Mouse (Mus musculus): ENCODE measurements around the gene Kdm4a. TPM values are rescaled to one million over a fixed set of nuclear protein-coding genes. Genes with fewer than 3 reads are reported as not detected.

The Kdm4a gene
- total RNA-seq, 2 experiments from 2014 or later: 61.5 to 66.3 TPM

GRCm38 (mm10) chr4:118122078-118122477 is 57.8 kb downstream of the Kdm4a start:
- DNase-seq (ENCODE audit: low spot score in 2 of 2): no peak

DNA sequence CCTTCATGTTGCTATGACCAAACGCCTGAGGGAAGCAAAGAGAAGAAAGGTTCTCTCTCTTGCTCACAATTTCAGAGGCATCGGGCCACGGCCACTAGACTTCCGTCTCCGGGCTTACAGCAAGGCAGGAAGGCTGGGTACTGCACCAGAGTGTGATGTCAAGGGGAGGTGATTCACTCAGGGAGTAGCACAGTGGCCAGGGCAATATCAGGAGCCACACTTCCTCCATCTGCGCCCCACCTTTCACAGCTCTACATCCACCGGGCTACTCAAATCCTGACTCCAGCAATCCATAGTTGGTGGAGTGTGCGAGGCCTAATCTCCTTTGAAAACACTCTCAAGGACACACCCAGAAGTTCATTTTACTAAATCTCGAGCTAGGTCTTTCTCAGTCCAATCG is 62.3 kb downstream of the Kdm4a start:
- no peak for DNase-seq (ENCODE audit: low spot score in 2 of 2)

GRCm38 (mm10) chr4:118116098-118116497 is 63.7 kb downstream of the Kdm4a start:
- no peak for DNase-seq (ENCODE audit: low spot score in 2 of 2)

GRCm38 (mm10) chr4:118115132-118115531 is 64.7 kb downstream of the Kdm4a start:
- DNase-seq (ENCODE audit: low spot score in 2 of 2): no peak

DNA sequence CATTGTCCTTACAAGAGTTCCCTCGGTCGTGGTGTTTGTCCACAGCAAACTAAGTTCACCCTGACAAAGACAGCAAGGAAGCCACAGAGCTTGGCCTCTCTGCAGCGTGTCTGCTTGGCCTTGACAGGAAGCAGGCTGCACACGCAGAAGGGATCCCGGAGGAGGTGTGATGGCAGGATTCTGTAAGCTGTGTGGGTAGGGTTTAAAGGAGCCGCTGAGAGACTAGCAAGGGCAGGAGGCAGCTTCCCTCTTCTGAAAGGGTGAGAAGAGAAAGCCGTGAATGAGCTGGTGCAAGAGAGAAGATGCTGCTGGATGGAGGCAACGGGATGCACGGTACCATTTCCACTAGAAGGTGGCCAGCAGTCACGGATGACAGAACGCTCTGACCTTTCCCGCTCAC is 67.2 kb downstream of the Kdm4a start:
- DNase-seq (ENCODE audit: low spot score in 2 of 2): no peak

DNA sequence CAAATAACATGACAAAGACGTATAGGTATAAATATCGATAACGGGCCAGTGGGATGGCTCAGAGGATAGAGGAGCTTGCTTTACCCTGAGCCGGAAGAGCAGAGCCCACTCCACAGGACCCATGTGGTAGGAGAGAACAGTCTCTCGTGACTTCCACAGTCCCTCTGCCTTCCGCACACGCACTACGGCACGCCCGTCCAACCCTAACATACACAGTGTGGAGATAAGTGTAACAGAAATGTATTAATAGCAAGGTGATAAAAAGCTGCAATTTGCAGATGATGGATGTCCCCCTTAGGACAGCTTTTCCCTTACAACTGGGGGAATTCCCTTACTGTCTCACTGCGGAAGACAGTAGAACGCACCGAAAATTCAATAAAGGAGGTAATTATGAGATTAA is 70.2 kb downstream of the Kdm4a start:
- no peak for DNase-seq (ENCODE audit: low spot score in 2 of 2)

GRCm38 (mm10) chr4:118108779-118109178 is 71.1 kb downstream of the Kdm4a start:
- no peak for DNase-seq (ENCODE audit: low spot score in 2 of 2)

GRCm38 (mm10) chr4:118105256-118106053 is 74.4 kb downstream of the Kdm4a start:
- DNase-seq (ENCODE audit: low spot score in 2 of 2): no peak

GRCm38 (mm10) chr4:118103280-118103830 is 76.5 kb downstream of the Kdm4a start:
- DNase-seq (ENCODE audit: low spot score in 2 of 2): no peak

DNA sequence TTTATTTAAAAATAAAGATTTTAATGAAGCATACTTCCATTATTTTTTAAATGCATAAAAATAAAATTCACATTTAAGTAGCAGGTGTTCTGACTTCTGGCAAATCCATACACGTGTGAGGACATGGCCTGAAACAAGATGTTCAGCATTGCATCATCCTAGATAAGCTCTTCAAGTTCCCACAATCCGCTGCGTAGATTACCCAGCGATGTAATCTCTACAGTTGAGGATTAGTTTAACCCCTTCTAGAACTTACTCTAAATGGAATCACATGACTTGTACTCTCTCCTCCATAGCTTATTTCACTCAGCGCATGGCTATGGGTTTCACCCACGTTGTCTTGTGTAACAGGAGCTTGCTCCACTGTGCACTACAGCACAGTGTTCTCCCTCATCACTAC is 78.3 kb downstream of the Kdm4a start:
- DNase-seq (ENCODE audit: low spot score in 2 of 2): no peak

DNA sequence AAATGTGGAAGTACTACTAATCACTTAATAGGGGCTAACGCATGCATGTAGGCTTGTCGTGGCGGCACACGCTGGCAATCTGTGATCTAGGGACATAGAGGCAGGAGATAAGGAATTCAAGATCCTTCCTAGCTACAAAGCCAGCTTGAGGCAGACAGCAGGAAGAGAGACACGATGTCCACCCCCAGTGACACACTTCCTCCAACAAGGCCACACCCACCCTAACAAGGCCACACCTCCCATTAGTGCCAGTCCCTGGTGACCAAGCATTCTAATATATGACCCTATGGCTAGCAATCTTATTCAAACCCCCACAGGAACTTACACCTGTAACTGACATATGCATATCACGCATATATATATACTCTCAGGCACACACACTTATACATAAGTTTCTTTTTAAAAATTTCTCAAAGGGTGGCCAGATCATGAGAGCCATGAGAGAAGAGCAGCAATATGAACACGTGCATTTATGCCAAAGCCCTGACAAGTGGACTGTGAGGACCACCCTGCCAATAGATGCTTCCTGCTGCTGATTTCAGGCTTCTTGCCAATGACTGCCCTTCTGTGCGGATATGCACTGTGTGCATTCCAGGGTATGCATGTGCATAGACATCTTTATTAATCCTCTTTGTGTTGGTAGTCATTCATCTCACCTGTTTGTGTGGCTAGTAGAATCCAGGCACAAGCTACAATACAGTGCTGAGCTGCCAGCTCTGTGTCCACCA is 80.0 kb downstream of the Kdm4a start:
- no peak for DNase-seq (ENCODE audit: low spot score in 2 of 2)

DNA sequence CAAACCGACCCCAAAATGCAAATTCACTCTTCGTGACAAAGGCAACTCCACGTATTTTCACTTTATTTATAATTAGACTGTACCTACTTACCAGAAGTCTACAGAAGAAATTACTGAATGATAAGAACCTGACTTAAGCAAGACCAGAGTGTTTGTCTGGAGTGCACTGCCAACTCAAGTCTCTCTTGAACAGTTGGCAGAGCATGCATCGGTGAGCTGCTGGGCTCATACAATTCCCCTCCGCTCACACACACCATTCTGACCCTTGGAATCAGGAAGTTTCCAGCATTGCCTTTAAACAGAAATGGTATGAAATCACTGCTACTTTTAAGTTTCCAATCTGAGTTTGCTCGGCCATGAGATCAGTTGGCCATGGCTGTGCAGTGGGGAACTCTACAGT is 81.3 kb downstream of the Kdm4a start:
- DNase-seq (ENCODE audit: low spot score in 2 of 2): no peak

DNA sequence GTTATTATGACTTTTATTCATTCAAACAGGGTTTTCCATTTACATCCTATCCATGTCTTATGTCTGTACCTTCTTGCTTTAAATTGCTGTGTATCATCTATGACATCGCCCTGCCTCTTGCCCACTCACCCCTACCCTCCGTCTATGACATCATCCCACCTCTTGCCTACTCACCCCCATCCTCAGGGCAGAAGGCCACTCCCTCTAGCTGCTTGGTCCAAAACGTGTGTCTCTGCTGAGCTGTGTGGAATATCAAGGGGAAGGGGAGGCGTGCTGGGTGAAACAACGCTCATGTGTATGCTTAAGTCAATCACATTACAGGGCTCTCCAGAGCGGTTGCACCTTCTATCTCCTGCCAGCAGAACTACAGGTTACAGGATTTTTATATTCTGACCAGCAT is 83.8 kb downstream of the Kdm4a start:
- DNase-seq (ENCODE audit: low spot score in 2 of 2): no peak

DNA sequence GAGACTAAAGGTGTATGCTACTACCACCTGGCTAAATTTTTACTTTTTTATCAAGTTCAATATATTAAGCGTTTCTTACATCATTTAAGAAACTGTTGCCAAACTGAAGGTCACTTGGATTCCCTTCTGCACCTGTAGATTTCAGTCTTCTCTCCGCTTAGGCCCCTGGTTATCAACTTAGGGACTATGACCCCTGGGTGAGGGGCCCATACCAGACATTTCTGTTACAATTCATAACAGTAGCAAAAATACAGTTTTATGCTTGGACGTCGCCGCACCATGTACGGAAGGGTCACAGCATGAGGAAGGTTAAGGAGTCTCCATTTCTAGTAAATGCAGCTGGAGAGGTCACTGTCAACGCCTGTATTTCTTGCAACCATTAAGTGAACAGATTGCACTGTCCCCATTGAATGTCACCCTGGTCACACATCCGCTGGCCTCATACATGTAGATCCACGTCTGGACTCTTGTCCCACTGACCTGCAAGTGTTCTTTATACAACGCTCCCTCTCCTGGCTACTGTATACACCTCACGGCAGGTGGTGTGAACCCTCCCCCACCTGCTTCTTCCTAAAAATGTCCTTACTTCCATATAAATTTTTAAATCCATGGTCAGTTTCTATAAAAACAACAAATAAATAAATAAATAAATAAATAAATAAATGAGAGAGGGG is 86.9 kb downstream of the Kdm4a start:
- no peak for DNase-seq (ENCODE audit: low spot score in 2 of 2)

GRCm38 (mm10) chr4:118090449-118090848 is 89.4 kb downstream of the Kdm4a start:
- DNase-seq (ENCODE audit: low spot score in 2 of 2): no peak

DNA sequence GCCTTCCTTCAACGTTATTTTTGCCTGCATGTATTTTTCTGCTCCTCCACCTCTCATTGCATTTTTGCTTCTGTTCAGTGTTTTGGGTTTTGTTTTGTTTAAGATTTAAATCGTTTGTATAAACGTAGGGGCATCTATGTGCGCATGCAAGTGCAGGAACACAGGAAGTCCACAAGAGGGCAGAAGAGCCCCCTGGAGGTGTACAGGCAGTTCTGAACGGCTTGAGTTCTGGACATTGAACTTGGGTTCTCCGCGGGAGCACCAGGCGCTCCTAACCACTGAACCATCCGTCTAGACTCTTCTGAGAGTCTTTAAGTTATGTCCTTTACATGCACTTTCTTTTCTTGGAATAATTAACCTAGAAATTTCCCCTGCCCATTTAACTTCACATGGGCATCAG is 89.9 kb downstream of the Kdm4a start:
- DNase-seq (ENCODE audit: low spot score in 2 of 2): no peak

GRCm38 (mm10) chr4:118088771-118089170 is 91.1 kb downstream of the Kdm4a start:
- DNase-seq (ENCODE audit: low spot score in 2 of 2): no peak

Small RNA genes lying within 50 kb of the gene (microRNA-seq; reads per million reads assigned to microRNA genes)
- gene Mir7226: 3.9 reads per million, percentile 11 among the genes with 10 or more reads in this experiment

Other genes starting within 250 kb of the Kdm4a start
- 10 to 100 TPM; 21.8 to 26.4 TPM for gene St3gal3, start 45.1 kb downstream of the Kdm4a start, total RNA-seq (2021)
- gene Ptprf, start 111.4 kb upstream of the Kdm4a start, total RNA-seq (2021): 100 to 1,000 TPM; 102 to 120 TPM
- gene Szt2, start 229.2 kb upstream of the Kdm4a start, total RNA-seq (2021): 10 to 100 TPM; 38.6 to 39.3 TPM
- 10 to 100 TPM; 76.5 to 78.8 TPM for gene Med8, start 229.3 kb upstream of the Kdm4a start, total RNA-seq (2021)
- gene Elovl1, start 248.1 kb upstream of the Kdm4a start, total RNA-seq (2021): 10 to 100 TPM; 75.5 to 84.0 TPM